Mouse (Mus musculus) MEL-GATA-1-ER (cell line): ENCODE results near the gene Rc3h2.

ENCODE experiments used
- DNase-seq: peaks from one replicate; pipeline ENCODE4 v3.0.0-alpha.2; 2012; ENCODE audit warnings: low read depth; ENCODE audit errors: extremely low read depth

The Rc3h2 gene

DNA sequence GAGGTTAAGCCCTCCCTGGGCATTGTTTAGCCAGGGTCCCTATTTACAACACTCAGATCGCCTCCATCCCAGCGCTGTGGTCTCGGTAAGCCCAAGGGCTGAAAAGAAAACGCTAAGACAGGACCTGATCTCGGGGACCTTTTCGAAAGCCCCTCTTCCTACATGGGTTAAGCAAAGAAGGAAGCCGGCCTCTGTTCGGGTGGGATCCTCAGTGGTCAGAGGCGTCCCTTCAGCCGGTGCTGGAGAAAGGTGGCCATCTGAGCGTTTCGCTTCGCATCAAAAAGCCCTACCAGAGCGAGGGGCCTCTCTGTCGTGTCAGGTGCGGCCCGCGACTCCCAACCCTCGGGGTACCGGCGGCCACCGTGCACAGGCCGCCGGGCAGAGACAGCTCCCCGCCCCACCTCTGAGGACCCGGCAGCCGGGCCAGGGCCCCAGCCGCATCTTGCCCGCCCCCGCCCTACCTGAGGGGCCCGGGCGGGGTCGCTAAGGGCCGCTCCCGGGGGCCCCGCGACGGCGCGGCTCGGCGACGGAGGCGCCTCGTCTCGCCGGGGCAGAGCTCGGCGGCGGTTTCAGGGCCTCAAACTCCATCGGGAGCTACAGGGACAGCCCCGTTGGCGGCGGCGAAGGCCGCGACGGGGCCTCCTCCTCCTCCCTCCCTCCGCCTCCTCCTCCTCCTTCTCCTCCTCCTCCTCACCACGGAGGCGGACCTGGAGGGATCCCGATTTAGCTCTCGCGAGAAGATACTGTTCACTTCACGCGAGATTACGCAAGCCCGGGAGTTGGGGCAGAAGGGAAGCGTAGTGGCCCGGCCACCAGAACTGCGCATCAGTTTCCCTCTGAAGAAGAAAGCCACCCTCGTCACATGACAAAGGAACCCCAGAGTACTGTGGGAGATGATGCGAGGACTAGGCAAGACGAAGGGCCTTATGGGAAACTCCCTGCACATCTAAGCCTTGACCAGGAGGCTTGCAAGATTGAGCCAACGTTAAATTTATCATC lies at the start of gene Rc3h2:
TSS of gene Rc3h2 (minus strand) at position 598 of the 999 bp plus-strand sequence.
- DNase-seq, result peak; percentile 97

DNA sequence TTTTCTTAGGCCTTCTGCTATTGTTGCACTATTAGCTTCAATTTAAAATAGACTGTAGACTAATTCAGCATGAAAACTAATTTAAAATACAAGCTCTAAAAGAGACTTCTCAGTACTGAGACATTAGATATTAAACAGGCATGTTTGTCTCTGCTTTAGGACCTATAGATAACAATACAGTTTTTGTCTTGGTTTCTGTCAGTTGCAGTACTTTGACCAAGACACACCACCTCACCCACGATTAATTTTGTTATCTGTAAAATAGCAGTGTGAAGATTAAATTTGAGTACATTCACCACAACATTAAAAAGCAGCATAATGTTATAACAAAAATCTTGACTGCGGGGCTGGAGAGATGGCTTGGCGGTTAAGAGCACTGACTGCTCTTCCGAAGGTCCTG lies 43.6 kb upstream of the Rc3h2 start:
- DNase-seq, result no peak

DNA sequence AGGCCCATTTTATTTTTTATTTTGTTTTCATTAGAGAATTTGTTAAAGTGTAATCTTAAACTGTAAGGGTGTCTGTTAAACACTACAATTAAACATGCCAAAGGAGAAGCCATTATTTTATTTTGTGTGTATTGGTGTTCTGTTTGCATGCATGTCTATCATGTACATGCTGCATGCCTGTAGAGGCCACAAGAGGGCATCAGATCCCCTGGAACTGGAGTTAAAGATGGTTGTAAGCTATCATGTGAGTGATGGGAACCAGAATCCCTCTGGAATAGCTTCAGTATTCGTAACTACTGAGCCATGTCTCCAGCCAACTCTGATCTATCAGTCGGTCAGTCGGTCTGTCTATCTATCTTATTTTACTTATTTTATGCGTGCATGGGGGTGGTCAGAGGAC lies 38.0 kb upstream of the Rc3h2 start:
- no peak for DNase-seq

DNA sequence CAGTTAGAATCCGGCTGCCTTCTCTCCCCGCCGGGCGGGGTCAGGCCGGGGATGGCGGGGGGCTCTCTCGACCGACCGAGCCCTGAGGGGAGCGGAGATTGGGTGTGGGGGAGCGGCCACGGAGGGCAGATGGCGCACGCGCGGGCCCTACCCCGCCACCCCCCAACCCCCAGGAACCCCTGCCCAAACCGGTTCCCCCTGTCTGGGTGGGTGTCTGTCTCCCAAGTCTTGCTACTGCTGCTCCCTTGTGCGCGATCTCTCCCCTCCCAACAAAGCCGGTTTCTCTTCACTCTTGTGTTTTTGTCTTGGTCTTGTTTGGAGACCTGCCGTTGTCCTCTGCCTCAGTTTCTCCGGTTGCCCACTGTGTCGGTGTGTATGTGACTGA lies 29.7 kb upstream of the Rc3h2 start:
- DNase-seq, result no peak

DNA sequence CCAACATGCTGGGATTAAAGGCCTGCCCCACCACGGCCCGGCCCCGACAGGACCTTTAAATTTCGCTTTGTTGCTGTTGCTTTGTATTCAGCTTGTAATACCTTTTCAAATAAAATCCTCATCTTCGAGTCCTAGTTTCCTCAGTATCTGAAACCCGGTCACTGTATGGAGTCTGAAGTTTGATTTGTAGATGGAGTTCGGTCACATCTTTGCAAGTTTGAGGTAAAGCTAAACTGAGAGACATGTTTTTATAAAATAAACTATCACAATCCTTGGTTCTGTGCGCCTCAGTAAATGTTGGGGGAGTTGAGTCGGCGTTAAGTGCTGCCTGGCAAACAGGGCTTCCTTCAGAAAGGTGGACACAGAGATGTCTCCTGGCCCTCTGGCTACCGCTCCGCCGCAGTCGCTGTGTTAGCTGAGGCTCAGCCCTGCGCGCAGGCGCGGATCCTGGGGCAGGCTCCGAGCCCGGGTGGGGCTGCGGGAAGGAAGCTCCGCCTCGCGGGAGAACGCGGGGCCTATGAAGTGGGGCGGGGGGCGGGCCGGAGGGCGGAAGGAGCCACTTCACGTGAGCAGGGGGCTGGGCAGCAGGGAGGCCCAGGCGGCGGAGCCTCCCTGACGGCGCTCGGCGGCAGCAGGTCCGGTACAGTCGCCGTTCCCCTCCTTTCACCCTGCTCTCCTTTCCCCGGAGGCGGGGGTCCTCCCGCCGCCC lies 29.1 kb upstream of the Rc3h2 start:
- DNase-seq, result peak; percentile 88

DNA sequence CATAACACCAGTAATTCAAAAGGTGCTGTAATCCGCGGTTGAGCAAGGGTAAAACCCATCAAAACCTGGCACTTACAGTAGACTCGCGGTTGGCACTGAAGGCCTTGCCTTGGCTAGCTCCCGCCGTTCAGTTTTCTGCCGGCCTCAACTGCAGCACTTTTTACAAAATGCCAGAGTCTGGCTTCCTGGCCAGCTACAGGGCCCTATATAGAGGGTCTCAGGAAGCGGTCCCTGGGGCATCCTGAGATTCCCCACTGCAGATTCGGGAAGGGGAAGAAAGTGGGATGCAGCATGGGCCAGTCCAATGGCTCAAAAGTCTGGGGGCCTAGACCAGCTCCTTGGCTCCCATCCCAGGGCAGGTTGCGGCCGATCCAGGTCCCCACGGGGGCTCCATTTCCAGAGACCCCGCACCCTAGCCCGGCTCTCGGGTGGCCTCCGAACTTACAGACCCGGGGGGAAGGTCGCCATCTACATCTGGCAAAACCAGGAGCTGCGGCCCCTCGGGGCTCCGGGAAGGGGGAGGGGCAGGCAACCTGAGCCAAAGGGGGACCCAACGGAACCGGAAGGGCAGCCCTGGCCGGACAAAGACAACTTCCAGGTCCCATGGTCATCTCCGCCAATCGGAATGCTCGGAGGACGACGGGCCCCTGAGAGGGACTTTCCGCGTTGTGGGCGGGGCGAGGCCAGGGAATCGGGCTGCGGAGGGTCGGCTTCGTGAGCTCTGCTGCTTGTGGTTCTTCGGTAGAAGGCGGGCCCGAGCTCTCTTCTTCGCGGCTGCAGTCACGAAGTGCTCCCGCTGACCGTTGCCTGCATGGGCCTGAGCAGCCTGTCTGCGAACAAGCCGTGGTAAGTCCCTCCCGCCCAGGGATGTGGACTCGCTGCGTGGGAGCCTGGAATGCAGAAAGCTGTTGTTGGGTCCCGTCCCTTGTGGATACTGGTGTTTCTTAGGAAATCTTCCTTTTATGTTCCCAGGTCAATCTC lies 20.2 kb upstream of the Rc3h2 start, which contains the start of the genes Zbtb26, Zbtb6 and Rabgap1:
TSS of gene Zbtb26 (minus strand) at position 525 of the 981 bp plus-strand sequence.
TSS of gene Zbtb6 (minus strand) at position 561 of the 981 bp plus-strand sequence.
TSS of gene Rabgap1 (plus strand) at position 669 of the 981 bp plus-strand sequence.
- DNase-seq, result peak; percentile 93

DNA sequence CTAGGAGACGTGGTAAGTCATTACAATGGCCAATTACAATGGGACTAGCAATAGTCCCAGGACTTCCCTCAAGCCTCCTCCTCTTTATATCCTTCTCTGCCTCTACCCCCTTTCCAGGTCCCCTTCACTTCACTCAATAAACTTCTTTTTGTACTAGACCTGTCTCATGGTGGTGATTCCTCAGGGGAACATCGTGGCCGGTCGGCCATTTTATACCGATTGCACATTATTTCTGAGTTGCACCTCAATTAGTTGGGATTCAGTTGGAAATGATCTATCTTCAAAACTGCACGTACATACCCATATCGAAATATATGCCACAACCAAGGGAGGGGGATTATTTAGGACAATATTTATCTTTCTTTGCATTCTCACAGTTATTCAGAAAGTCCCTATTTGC lies 8.9 kb upstream of the Rc3h2 start:
- no peak for DNase-seq

DNA sequence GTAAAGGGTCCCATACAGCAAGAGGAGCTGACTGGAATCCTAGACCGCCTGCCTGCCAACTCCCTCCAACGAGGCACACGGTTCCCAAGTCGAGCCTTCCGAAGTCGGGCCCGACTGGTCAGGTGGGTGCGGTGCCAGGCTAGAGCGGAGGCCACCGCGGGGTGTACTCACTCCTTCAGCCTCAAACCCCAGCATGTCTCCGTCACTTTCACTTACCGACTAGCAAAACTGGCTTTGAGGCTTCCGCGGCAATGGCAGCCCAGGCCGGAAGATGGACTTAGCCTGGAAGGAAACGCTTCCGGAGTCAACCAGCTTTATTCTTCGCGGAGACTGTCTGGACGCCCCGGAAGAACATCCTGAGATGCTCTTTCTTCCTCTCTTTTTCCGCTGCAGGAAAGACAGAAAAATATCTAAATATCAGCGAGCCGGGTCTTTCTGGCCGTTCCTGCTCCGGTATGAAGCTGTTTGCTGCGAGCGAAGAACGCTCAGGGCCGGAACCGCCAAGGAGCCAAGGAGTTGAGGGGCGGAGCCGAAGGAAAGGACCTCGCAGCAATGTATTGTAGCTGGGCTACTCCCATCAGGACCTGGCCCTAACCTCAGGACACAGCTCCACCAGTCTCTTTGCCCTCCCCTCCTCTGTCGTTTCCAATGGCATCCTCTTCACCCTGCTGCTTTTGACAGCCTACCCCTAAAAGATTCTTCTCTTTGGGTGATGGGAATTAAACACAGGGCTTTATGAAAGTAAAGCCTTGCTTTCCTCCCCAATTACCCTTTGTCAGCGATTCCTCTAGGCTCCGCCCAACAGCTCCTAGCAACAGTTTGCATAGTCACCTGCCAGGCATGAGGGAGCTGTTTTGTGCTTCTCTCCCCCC lies 8.1 kb upstream of the Rc3h2 start:
- DNase-seq, result peak; percentile 94

DNA sequence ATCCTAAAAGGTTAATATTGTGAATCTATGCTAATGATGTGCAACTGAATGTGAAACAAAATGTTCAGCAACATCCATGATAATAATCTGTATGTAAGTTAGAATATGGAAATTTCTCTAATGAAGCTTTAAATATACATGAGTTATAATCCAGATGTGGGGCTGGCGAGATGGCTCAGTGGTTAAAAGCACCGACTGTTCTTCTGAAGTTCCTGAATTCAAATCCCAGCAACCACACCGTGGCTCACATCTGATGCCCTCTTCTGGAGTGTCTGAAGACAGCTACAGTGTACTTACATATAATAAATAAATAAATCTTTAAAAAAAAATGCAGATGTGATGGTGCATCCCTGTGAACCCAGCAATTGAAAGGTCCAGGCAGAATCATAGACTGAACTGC lies 968 bp upstream of the Rc3h2 start:
- DNase-seq, result peak; percentile 44

DNA sequence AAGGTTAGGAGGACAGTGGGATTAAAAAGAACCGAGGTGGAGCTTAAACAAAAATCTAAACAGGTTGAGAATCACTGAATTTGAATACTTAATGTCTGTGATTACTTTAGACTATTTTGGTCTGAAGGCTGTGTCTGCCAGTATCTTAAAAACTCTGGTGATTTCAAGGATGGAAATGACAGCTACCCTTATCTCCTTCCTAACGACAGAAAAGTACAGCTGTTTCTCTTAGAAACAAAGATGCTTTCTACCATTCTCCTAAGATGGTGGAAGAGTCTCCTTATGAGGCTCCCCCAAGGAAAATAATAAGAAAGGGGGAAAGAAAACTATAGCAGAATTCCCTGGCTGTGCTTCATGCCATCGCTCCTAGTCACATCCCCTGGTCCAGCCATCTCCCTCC lies 800 bp downstream of the Rc3h2 start:
- DNase-seq, result peak; percentile 30

DNA sequence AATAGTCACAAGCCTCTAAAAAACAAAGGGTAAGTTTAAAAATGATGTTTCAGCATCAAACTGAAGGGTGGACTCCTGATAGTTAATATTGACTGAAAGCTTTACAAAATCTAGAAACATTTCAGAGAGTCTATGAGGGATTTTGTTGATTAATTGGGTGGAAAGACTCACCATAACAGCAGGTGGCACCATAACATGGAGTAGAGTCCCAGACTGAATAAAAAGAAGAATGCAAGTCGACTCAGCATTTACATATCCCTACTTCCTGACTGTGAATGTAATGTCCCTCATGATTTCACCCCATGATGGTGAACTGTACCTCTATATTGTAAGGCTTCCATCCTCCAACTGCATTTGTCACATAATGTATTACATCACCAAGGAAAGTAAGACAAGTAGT lies 27.2 kb downstream of the Rc3h2 start:
- DNase-seq, result no peak

DNA sequence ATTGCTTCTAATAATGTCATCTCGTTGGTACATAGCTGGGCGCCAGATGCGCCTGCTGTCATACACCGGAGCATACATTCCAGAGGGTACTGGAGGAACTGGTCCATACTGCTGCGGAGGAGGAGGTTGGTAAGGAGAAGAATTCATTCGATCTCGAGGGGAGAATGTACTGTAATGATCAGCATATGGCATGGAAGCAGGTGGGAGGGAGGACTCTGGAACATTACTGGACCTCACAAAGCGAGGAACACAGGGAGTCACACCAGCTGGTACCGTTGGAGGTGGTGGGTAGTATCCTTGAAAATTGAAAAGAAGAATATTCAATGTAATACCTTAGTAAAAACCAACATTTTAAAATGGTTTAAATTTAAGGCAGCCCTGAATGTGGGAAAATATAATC lies 39.8 kb downstream of the Rc3h2 start:
- DNase-seq, result no peak

DNA sequence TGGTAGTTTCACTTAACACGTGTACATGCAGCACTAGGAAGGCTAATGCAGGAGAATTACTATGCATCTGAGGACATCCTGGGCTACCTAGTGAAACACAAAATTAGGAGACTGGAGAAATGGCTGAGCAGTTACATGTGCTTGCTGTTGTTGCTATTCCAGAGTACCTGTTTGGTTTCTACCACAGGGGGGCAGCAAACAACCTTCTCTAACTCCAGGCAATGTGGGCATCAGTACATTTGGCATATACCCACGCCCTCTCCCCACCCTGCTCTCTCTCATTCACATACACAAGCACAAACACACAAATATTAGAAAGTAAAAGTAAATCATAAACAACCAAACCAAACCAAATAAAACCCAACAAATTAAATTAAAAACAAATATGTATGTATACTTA lies 42.5 kb downstream of the Rc3h2 start:
- peak; percentile 48 for DNase-seq

DNA sequence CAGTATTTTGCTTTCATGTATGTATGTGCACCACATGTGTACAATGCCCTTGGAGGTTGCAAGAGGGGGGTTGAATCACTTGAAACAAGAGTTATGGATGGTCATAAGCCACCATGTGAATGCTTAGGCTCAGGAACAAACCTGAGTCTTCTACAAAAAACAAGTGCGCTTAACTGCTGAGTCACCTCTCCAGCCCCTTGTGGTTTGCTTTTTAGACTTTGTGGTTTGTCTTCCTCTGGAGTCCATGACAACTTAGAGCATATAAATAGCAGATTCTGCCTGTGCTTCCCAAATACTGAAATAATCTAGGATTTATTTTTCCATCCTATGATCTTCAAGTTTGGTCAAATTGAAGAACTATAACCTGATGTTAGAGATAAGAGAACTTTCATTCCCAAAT lies 46.7 kb downstream of the Rc3h2 start:
- peak; percentile 92 for DNase-seq

DNA sequence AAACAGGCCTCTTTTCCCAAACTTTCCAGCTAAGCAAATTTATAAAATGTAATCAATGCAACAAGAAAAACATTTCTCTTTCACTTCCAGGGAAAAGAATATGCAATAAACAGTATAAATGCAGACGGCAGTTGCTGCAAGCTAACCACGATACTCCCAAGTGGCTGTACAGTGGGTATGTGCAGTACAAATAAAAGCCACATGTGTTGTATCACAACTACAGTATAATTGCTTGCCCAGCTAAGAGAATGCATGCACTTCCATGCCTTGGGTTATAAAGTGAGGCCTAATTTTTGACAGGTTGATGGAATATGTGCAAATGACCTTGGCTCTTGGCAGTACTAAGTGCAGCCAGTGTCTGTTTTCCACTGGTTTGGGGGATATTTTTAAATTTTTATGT lies 52.1 kb downstream of the Rc3h2 start:
- no peak for DNase-seq

DNA sequence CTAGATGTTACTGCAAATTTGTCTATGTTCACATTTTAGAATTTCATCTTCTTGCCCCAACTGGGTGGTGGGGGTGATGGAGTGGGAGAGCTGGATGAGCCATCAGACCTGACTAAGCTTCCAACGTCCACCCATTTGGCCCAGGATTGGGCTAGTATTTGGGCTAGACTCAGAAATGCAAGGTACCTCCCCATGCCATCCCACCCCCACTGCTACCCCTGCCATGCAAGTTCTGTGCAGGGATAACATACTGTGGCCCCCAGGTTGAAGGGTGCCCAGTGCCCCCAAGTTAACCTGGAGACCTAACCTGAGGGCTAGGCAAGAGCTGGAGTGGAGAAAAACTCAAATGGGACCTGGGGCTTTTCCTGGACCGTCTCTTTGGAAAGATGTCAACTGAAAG lies 62.8 kb downstream of the Rc3h2 start:
- DNase-seq, result no peak

DNA sequence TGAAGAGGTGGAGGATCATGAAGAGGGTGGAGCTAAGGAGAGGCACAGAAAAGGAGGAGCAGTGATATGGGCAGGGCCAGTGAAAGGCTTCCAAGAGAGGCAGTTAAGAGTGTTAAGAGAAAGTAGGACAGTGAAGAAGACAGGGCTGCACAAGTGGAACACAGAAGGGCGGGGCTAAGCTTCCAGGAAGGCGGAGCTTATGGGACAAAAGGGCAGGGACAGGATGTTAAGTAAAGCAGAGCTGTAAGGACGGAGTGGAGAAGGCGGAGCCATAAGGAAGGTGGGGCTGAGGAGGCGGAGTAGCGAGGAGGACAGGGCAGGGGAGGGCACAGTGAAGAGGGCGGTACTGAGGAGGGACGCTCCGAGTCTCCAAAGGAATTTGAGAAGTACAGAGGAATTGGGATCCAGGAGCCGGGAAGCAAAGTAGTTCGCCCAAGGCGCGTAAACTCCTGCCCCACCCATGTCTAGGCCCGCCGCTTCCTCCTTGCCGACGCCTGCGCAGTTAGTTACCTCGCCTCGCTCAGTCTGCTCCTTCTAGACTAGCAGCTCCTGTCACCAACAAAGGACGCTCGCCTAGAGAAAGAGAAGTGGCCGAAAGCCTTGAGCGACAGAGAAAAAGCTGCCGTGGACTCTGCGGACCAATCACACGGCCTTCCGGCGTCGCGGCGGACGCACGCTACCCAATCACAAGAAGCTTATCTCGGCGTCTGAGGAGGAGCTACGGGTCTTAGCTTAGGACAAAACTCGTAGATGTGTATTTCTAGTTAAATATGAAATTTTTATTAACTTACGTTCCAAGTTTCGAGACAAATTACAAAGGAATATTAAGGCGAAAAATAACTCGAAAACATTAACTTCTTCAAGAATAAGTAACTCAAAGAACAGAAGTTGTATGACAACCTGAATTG lies 63.8 kb downstream of the Rc3h2 start, which contains the start of gene Pdcl:
TSS of gene Pdcl (minus strand) at position 700 of the 908 bp plus-strand sequence.
- peak; percentile 100 for DNase-seq

DNA sequence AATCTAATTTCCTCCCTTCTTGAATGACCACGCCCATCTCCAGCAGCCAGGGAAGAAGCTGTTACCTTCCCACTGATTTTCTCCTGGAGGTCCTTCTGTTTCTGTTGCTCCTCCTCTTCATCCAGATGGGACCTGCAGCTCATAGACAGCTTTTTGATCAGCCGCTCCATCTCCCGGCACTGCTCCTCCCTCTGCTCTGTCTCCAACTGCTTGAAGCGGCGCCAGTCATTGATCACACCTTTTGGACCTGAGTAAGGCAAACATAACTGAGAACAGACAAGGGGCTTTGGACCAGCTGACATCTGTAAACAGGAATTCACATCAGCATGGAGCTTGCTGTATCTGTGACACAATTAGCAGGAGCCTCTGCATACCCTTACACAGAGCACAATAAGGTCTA lies 67.1 kb downstream of the Rc3h2 start:
- DNase-seq, result no peak

DNA sequence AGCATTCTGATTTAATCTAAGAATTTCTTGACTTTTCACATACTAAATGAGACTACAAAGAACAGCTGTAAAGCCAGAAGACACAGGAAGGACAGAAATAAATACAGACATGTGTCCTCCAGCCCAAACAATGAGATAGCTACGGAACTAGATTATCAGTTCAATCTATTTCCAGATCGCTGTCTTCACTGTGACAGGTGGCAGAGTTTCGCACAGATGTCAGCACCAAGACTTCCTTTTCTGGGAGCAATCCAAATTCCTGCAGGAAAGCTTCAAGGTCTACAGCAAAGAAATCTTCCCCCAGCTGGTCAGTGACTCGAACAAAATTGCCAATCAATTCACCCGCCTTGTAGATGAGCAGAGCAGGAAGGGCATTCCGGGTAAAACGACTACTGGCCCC lies 71.0 kb downstream of the Rc3h2 start:
- DNase-seq, result no peak
